ENCODE assay signal across 8 mouse cellular contexts in genomic region chr1:87175852-87176292, GRCm38 (mm10). TPM values are rescaled to one million over a fixed set of nuclear protein-coding genes. Genes with fewer than 3 reads are reported as not detected.
DNase-seq lines count a peak whose midpoint lies in the region; ATAC-seq lines count a peak whose summit lies in the region.

No protein-coding gene starts in this region.

- peaks cover 32% of the 10 kb centered on the region for H3K27me3 ChIP-seq in kidney, embryonic 16.5 days (ENCODE audit: insufficient read depth, low read length)
- H3K27me3 ChIP-seq in embryonic facial prominence, embryonic 14.5 days (replicated peaks; ENCODE audit: control insufficient read depth, insufficient read depth, low read length), result peaks cover 6% of the 10 kb centered on the region; the same call in 1 of the 2 replicates
- peaks cover 53% of the 10 kb centered on the region for H3K27me3 ChIP-seq in heart, embryonic 15.5 days

- DNase-seq in kidney, adult 18-20 months, result no peak
- DNase-seq in embryonic facial prominence, embryonic 14.5 days (ENCODE audit: low spot score), result peak; percentile 92
- DNase-seq in layer of hippocampus, adult 9-11 months, result peak; percentile 60
- DNase-seq in lung, postnatal 36 days, result peak; percentile 24
- peak; percentile 70 for DNase-seq in right cerebral cortex, postnatal 14 days
- no peak for DNase-seq in cerebellum, adult 11-12 months

- peak; percentile 88 for ATAC-seq in kidney, embryonic 16.5 days (ENCODE audit: low FRiP score, low TSS enrichment)
- peak; percentile 86 for ATAC-seq in embryonic facial prominence, embryonic 14.5 days (ENCODE audit: low read depth)
- peak; percentile 79 for ATAC-seq in heart, embryonic 15.5 days (replicated peaks; ENCODE audit: insufficient number of reproducible peaks, insufficient read depth, low FRiP score, low read depth)

- no peaks in the 10 kb centered on the region for H3K36me3 ChIP-seq in kidney, embryonic 16.5 days (ENCODE audit: insufficient read depth, low read length)
- no peaks in the 10 kb centered on the region for H3K36me3 ChIP-seq in embryonic facial prominence, embryonic 14.5 days (ENCODE audit: control insufficient read depth, insufficient read depth, low read length)
- H3K36me3 ChIP-seq in heart, embryonic 15.5 days, result no peaks in the 10 kb centered on the region

- peak overlapping the region; percentile 11 for H3K4me2 ChIP-seq in kidney, embryonic 16.5 days (replicated peaks; ENCODE audit: low read depth, low read length)
- H3K4me2 ChIP-seq in embryonic facial prominence, embryonic 14.5 days (ENCODE audit: low read depth, low read length), result 0 out of 2 replicates have a peak overlapping the region, but pooled peaks have one; percentile 9
- 0 out of 2 replicates have a peak overlapping the region, but pooled peaks have one; percentile 11 for H3K4me2 ChIP-seq in heart, embryonic 15.5 days

- H3K27ac ChIP-seq in kidney, embryonic 16.5 days (ENCODE audit: low read length), result no peak overlapping the region
- H3K27ac ChIP-seq in embryonic facial prominence, embryonic 14.5 days (replicated peaks; ENCODE audit: low read depth, low read length), result no peak overlapping the region
- H3K27ac ChIP-seq in heart, embryonic 15.5 days, result no peak overlapping the region

- WGBS in kidney, embryonic 16.5 days, result 2% methylated on average over 11 of the region's 11 CpGs
- WGBS in embryonic facial prominence, embryonic 14.5 days, result 9% methylated on average over 11 of the region's 11 CpGs
- 21% methylated on average over 11 of the region's 11 CpGs for WGBS in heart, embryonic 15.5 days

- no peak overlapping the region for H3K4me3 ChIP-seq in kidney, embryonic 16.5 days (ENCODE audit: low read length)
- H3K4me3 ChIP-seq in embryonic facial prominence, embryonic 14.5 days (ENCODE audit: low read depth, low read length), result no peak overlapping the region
- H3K4me3 ChIP-seq in heart, embryonic 15.5 days, result no peak overlapping the region

- peaks cover 24% of the 10 kb centered on the region for H3K4me1 ChIP-seq in kidney, embryonic 16.5 days (ENCODE audit: insufficient read depth, low read length)
- H3K4me1 ChIP-seq in embryonic facial prominence, embryonic 14.5 days (ENCODE audit: control insufficient read depth, insufficient read depth, low read length), result peaks cover 9% of the 10 kb centered on the region; the same call in 1 of the 2 replicates
- peaks cover 14% of the 10 kb centered on the region for H3K4me1 ChIP-seq in heart, embryonic 15.5 days (replicated peaks)

- no peaks in the 10 kb centered on the region for H3K9me3 ChIP-seq in kidney, embryonic 16.5 days (ENCODE audit: low read length)
- H3K9me3 ChIP-seq in embryonic facial prominence, embryonic 14.5 days (ENCODE audit: control insufficient read depth, low read length), result no peaks in the 10 kb centered on the region
- no peaks in the 10 kb centered on the region for H3K9me3 ChIP-seq in heart, embryonic 15.5 days (replicated peaks)

- no peak overlapping the region for H3K9ac ChIP-seq in kidney, embryonic 16.5 days (replicated peaks; ENCODE audit: low read length)
- H3K9ac ChIP-seq in embryonic facial prominence, embryonic 14.5 days (ENCODE audit: low read depth, low read length), result no peak overlapping the region
- H3K9ac ChIP-seq in heart, embryonic 15.5 days, result no peak overlapping the region

RNA-seq across cellular contexts. Expression of gene Prss56, which starts 7.2 kb away (rescaled TPM):
- polyA plus RNA-seq in kidney, embryonic 16.5 days (2015; fragmentation: Nextera tagmentation; extraction: Ambion mirVana), result 0.08 TPM in 1 of 2 replicates, not detected in the other
- 0.93 and 1.5 TPM in 2 replicates for polyA plus RNA-seq in embryonic facial prominence, embryonic 14.5 days (2014; fragmentation: Nextera tagmentation; extraction: Ambion mirVana)
- polyA plus RNA-seq in heart, embryonic 15.5 days (2015; fragmentation: Nextera tagmentation; extraction: Ambion mirVana), result 0.05 and 0.08 TPM in 2 replicates

RNA-seq across cellular contexts. Expression of gene Chrnd, which starts 14.5 kb away (rescaled TPM):
- 0.81 and 1.1 TPM in 2 replicates for polyA plus RNA-seq in kidney, embryonic 16.5 days (2015; fragmentation: Nextera tagmentation; extraction: Ambion mirVana)
- 11.5 and 12.5 TPM in 2 replicates for polyA plus RNA-seq in embryonic facial prominence, embryonic 14.5 days (2014; fragmentation: Nextera tagmentation; extraction: Ambion mirVana)
- not detected in 2 replicates for polyA plus RNA-seq in heart, embryonic 15.5 days (2015; fragmentation: Nextera tagmentation; extraction: Ambion mirVana)

RNA-seq across cellular contexts. Expression of gene Ecel1, which starts 19.6 kb away (rescaled TPM):
- 0.94 and 1.1 TPM in 2 replicates for polyA plus RNA-seq in kidney, embryonic 16.5 days (2015; fragmentation: Nextera tagmentation; extraction: Ambion mirVana)
- polyA plus RNA-seq in embryonic facial prominence, embryonic 14.5 days (2014; fragmentation: Nextera tagmentation; extraction: Ambion mirVana), result 1.7 and 3.0 TPM in 2 replicates
- polyA plus RNA-seq in heart, embryonic 15.5 days (2015; fragmentation: Nextera tagmentation; extraction: Ambion mirVana), result 0.83 and 5.1 TPM in 2 replicates

RNA-seq across cellular contexts. Expression of gene Chrng, which starts 28.6 kb away (rescaled TPM):
- 0.68 and 0.85 TPM in 2 replicates for polyA plus RNA-seq in kidney, embryonic 16.5 days (2015; fragmentation: Nextera tagmentation; extraction: Ambion mirVana)
- 39.6 and 44.8 TPM in 2 replicates for polyA plus RNA-seq in embryonic facial prominence, embryonic 14.5 days (2014; fragmentation: Nextera tagmentation; extraction: Ambion mirVana)
- 1.1 and 1.4 TPM in 2 replicates for polyA plus RNA-seq in heart, embryonic 15.5 days (2015; fragmentation: Nextera tagmentation; extraction: Ambion mirVana)

RNA-seq across cellular contexts. Expression of gene Eif4e2, which starts 37.8 kb away (rescaled TPM):
- 157 and 160 TPM in 2 replicates for polyA plus RNA-seq in kidney, embryonic 16.5 days (2015; fragmentation: Nextera tagmentation; extraction: Ambion mirVana)
- 133 and 136 TPM in 2 replicates for polyA plus RNA-seq in embryonic facial prominence, embryonic 14.5 days (2014; fragmentation: Nextera tagmentation; extraction: Ambion mirVana)
- 99.0 and 106 TPM in 2 replicates for polyA plus RNA-seq in heart, embryonic 15.5 days (2015; fragmentation: Nextera tagmentation; extraction: Ambion mirVana)

Comparison
In these comparisons a context has a peak if more than half of its experiments do, and no peak if none do; other contexts are left out.
1. DNase-seq: peak in embryonic facial prominence, embryonic 14.5 days (single experiment), layer of hippocampus, adult 9-11 months (single experiment), lung, postnatal 36 days (single experiment) and right cerebral cortex, postnatal 14 days (single experiment); none in kidney, adult 18-20 months (single experiment) and cerebellum, adult 11-12 months (single experiment).
2. Peak in every context shown above with its lines, with median percentiles within 50 percentile points of each other: ATAC-seq and H3K4me2 ChIP-seq.